Mouse (Mus musculus): ENCODE measurements around the gene Gm21731. TPM values are rescaled to one million over a fixed set of nuclear protein-coding genes. Genes with fewer than 3 reads are reported as not detected.
"Not testable (repeated sequence)": the region's sequence is repeated elsewhere in the genome, so short reads cannot be mapped to it uniquely, and the experiment has no call there.

Gene Gm21731
- polyA plus RNA-seq, 1 experiment from 2014 or later, result not detected

DNA sequence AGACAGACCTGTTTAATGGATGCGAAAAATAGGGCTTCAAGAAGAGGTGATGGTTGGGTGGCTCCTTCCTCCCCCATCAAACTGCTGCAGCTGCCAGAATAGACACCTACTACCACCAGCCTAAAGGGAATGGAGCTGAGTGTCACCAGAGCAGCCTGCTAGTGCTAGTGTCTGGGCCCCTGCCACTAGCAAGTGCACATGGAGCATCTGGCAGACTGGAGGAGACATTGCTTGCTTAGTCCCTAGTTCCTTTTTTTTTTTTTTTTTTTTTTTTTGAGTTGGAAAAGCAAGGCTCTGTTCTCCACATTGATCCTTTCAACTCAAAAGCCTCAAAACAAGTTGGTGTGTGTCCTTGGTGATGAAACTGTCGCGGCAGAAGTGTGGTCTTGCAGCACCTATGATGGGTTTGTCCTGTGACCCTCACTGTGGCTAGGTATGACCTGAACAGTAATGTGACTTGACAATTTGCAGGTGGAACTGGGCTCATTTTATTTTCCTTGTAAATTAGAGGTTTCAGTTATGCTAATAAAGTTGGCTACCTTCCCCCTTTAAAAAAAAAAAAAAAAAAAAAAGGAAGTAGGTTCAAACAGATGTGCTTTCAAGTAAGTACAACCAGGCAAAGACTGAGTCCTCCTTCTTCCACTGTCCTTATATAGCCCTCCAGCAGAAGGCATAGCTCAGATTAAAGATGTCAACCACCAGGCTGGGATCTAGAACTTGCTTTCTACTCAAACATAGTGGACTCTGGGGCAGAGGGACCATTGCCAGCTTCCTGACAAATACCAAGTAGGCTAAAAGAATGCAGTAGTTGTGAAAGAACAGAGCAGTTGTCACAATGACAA lies 20.1 kb downstream of the Gm21731 start:
- H3K9ac ChIP-seq (ENCODE audit: low read depth, low read length); H3K27me3 ChIP-seq (replicated peaks; ENCODE audit: control insufficient read depth, insufficient read depth, low read length); H3K27ac ChIP-seq (replicated peaks; ENCODE audit: low read depth, low read length); H3K9me3 ChIP-seq (ENCODE audit: control insufficient read depth, low read length); H3K36me3 ChIP-seq (ENCODE audit: control insufficient read depth, insufficient read depth, low read length); H3K4me3 ChIP-seq (ENCODE audit: low read depth, low read length); ATAC-seq (ENCODE audit: low read depth); H3K4me1 ChIP-seq (ENCODE audit: control insufficient read depth, insufficient read depth, low read length); H3K4me2 ChIP-seq (ENCODE audit: low read depth, low read length); DNase-seq (ENCODE audit: low spot score): not testable (repeated sequence)
- WGBS, result 88% methylated on average over 3 of the region's 3 CpGs

GRCm38 (mm10) chr13:120259718-120260117 lies 20.8 kb downstream of the Gm21731 start:
- H3K4me2 ChIP-seq (ENCODE audit: low read depth, low read length); DNase-seq (ENCODE audit: low spot score); H3K4me3 ChIP-seq (ENCODE audit: low read depth, low read length); H3K36me3 ChIP-seq (ENCODE audit: control insufficient read depth, insufficient read depth, low read length); H3K27me3 ChIP-seq (replicated peaks; ENCODE audit: control insufficient read depth, insufficient read depth, low read length); H3K4me1 ChIP-seq (ENCODE audit: control insufficient read depth, insufficient read depth, low read length); H3K9me3 ChIP-seq (ENCODE audit: control insufficient read depth, low read length); H3K27ac ChIP-seq (replicated peaks; ENCODE audit: low read depth, low read length); H3K9ac ChIP-seq (ENCODE audit: low read depth, low read length); ATAC-seq (ENCODE audit: low read depth): not testable (repeated sequence)
- 67% methylated on average over 3 of the region's 3 CpGs for WGBS

DNA sequence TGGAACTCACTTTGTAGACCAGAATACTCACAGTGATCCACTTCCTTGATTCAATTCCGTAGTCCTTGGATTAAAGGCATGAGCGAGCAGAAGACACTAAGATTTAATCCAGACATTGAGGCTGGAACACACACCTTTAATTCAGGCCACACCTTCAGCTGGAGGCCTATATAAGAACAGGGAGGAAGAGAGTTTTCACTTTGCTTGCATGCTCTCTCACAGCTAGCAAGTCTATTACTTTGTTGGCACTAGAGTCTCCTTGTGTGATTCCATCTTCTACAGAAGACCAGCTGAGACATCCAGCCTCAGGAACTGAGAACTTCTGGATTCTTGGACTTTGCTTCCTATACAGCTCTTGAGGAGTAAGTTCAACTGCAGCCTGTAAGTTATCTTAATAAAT lies 24.0 kb downstream of the Gm21731 start, which contains the start of gene AF067061:
Gene AF067061, plus strand, starts transcription at position 245 of the 400 bp plus-strand sequence.
- not testable (repeated sequence) for H3K4me2 ChIP-seq (ENCODE audit: low read depth, low read length); H3K36me3 ChIP-seq (ENCODE audit: control insufficient read depth, insufficient read depth, low read length); DNase-seq (ENCODE audit: low spot score); H3K9ac ChIP-seq (ENCODE audit: low read depth, low read length); ATAC-seq (ENCODE audit: low read depth); H3K4me3 ChIP-seq (ENCODE audit: low read depth, low read length); H3K4me1 ChIP-seq (ENCODE audit: control insufficient read depth, insufficient read depth, low read length); H3K27me3 ChIP-seq (replicated peaks; ENCODE audit: control insufficient read depth, insufficient read depth, low read length); H3K9me3 ChIP-seq (ENCODE audit: control insufficient read depth, low read length); H3K27ac ChIP-seq (replicated peaks; ENCODE audit: low read depth, low read length)
- 88% methylated on average over 2 of the region's 2 CpGs for WGBS

- not testable (repeated sequence) for H3K36me3 ChIP-seq (ENCODE audit: control insufficient read depth, insufficient read depth, low read length); H3K27me3 ChIP-seq (replicated peaks; ENCODE audit: control insufficient read depth, insufficient read depth, low read length); H3K4me3 ChIP-seq (ENCODE audit: low read depth, low read length); H3K9ac ChIP-seq (ENCODE audit: low read depth, low read length); H3K4me2 ChIP-seq (ENCODE audit: low read depth, low read length); H3K9me3 ChIP-seq (ENCODE audit: control insufficient read depth, low read length); DNase-seq (ENCODE audit: low spot score); ATAC-seq (ENCODE audit: low read depth); H3K27ac ChIP-seq (replicated peaks; ENCODE audit: low read depth, low read length); H3K4me1 ChIP-seq (ENCODE audit: control insufficient read depth, insufficient read depth, low read length)
- WGBS, result 35% methylated on average over 2 of the region's 2 CpGs
Measured at GRCm38 (mm10) chr13:120277837-120278236, 38.9 kb downstream of the Gm21731 start.

DNA sequence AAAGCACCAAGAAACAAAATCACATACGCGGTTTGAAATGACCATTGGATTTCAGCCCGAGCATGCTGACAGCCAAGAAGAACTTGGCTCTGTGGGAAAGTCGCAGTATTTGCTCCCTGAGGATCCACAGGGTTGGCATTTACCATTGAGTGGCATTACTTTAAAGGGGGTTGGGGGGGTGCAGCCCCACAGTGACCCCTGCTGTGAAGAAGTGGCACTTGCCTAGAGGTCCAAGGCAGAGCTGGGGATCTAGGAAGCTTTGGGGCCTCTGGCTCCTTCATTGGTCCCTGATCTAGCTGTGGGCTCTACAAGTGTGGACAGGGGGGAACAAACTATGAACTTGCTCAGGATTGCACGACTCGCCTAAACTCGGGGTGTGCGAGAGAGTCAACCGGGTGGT lies 39.9 kb downstream of the Gm21731 start:
- Histone ChIP-seq H3K27ac (replicated peaks; ENCODE audit: low read depth, low read length) (no peak overlapping the region), H3K9me3 (ENCODE audit: control insufficient read depth, low read length) (no peaks in the 10 kb centered on the region), H3K9ac (ENCODE audit: low read depth, low read length) (no peak overlapping the region), H3K4me1 (ENCODE audit: control insufficient read depth, insufficient read depth, low read length) (no peaks in the 10 kb centered on the region), H3K4me3 (ENCODE audit: low read depth, low read length) (no peak overlapping the region), H3K27me3 (replicated peaks; ENCODE audit: control insufficient read depth, insufficient read depth, low read length) (no peaks in the 10 kb centered on the region), H3K36me3 (ENCODE audit: control insufficient read depth, insufficient read depth, low read length) (no peaks in the 10 kb centered on the region), H3K4me2 (ENCODE audit: low read depth, low read length) (no peak overlapping the region)
- WGBS, result 87% methylated on average over 9 of the region's 9 CpGs
- no peak for ATAC-seq (ENCODE audit: low read depth)
- DNase-seq (ENCODE audit: low spot score), result no peak

Other genes with a start within 250 kb of the Gm21731 start
- not detected in 2 replicates for gene Gm36079, start 212.1 kb upstream of the Gm21731 start, polyA plus RNA-seq (2014; fragmentation: Nextera tagmentation; extraction: Ambion mirVana)
- gene Gm21188, start 186.9 kb upstream of the Gm21731 start, polyA plus RNA-seq (2014; fragmentation: Nextera tagmentation; extraction: Ambion mirVana), result 0.13 and 0.22 TPM in 2 replicates
- gene Gm20767, start 98.9 kb upstream of the Gm21731 start, polyA plus RNA-seq (2014; fragmentation: Nextera tagmentation; extraction: Ambion mirVana), result not detected in 2 replicates
- not detected in 2 replicates for gene Gm21818, start 66.7 kb upstream of the Gm21731 start, polyA plus RNA-seq (2014; fragmentation: Nextera tagmentation; extraction: Ambion mirVana)
- gene Gm21762, start 23.2 kb upstream of the Gm21731 start, polyA plus RNA-seq (2014; fragmentation: Nextera tagmentation; extraction: Ambion mirVana), result not detected in 2 replicates
- gene AF067061, start 24.0 kb downstream of the Gm21731 start, polyA plus RNA-seq (2014; fragmentation: Nextera tagmentation; extraction: Ambion mirVana), result not detected in 2 replicates
- gene BC147527, start 61.3 kb downstream of the Gm21731 start, polyA plus RNA-seq (2014; fragmentation: Nextera tagmentation; extraction: Ambion mirVana), result 0.28 TPM in 1 of 2 replicates, not detected in the other
- not detected in 2 replicates for gene Tcstv3, start 77.8 kb downstream of the Gm21731 start, polyA plus RNA-seq (2014; fragmentation: Nextera tagmentation; extraction: Ambion mirVana)

All from embryonic facial prominence, embryonic 14.5 days (tissue).